Mouse (Mus musculus): Measurements from ENCODE around the gene Nelfb. TPM values are rescaled to one million over a fixed set of nuclear protein-coding genes. Genes with fewer than 3 reads are reported as not detected.

The Nelfb gene
- polyA plus RNA-seq (2014; fragmentation: Illumina TruSeq; extraction: RNeasy Lipid Tissue Mini Kit (QIAGEN cat#74804); ENCODE audit: low read depth, low replicate concordance) = 6.1 TPM

DNA sequence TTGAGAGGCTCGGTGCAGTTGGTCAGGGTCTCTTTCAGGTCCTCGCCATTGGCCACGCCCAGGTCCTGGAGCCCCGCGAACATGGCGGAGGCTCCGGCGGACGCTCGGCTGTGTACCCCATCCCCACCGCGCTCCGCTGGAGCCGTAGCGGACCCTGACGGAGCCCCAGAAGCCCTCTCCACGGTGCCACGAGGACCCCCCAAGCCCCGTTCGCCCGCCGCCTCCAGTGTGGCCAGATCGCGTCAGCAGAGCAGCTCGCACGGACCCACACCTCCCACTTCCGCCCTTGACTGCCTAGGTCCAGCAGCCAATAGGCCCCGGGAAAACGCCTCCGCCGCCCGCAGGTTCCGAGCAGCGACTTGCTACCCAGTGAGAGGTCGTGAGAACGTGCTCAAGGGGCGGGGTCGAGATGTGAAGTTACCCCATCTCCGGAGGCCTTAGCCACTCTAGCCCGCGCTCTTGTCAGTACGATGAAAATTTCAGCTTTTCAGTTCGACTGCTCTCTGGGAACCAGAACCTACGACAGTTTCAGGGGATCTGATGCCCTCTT lies at the start of gene Nelfb:
Gene Nelfb, minus strand, starts transcription at position 369 of the 550 bp plus-strand sequence.

GRCm38 (mm10) chr2:25255284-25255779 lies 44.0 kb upstream of the Nelfb start, which contains the start of gene Tmem203:
Gene Tmem203, plus strand, starts transcription at chr2:25255439.

GRCm38 (mm10) chr2:25246183-25247072 lies 35.1 kb upstream of the Nelfb start, which contains the start of gene AL732309.1:
Gene AL732309.1, minus strand, starts transcription at chr2:25246863.

DNA sequence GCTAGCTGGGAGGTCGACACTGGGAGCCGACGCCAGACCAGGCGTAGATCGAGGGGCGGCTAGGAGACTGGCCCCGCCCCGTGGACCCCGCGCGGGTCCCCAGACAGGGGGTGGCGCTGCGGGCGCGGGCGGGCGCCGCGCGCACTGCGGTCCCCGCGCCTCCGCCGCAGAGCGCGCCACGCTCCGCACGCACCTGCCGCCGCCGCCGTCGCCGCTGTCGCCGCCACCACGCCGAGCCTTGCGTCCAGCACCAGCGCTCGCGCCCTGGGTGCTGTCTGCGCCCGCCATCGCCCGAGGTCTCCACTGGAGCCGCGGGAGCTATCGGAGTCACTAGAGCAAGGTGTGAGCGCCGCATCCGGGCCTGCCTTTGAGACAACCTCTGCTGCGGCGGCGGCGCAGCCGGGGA lies 30.8 kb upstream of the Nelfb start, which contains the start of the genes Rnf208 and Cysrt1:
Gene Rnf208, plus strand, starts transcription at position 155 of the 406 bp plus-strand sequence.
Gene Cysrt1, minus strand, starts transcription at position 352 of the 406 bp plus-strand sequence.

DNA sequence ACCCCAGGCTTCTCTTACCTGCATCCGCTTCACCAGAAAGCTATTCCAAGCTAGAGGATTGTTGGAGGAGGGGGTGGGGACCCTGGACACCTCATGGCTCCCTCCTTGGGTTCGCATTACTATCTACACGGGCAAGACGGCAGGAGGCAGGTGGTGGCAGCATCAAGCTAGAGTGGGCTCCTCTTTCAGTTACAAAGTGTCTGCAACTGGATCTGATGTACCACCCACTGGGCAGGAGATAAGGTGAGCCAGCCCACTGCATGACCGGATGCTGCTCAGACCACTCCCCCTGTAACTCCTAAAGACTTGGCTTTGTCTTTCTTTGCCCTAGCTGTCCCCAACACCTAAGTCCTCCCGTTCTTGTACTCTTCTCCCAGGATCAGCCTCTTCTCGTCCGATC lies 25.3 kb upstream of the Nelfb start, which contains the start of gene Rnf224:
Gene Rnf224, minus strand, starts transcription at position 174 of the 400 bp plus-strand sequence.

GRCm38 (mm10) chr2:25234050-25234449 lies 22.8 kb upstream of the Nelfb start, which contains the start of gene Slc34a3:
Gene Slc34a3, minus strand, starts transcription at chr2:25234364.

DNA sequence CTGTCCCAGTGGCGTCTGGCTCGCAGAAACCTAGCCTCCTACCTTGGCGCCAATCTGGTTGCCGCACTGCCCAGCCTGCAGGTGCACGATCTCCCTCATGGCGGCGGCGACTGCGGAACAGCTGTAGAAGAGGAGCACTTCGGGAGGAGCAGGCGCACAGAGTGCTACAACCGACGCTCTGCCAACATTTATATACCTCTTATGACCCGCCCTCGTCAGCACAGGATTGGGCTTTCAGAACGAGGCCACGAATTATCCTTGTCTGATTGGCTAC lies 13.1 kb upstream of the Nelfb start, which contains the start of gene Tubb4b:
Gene Tubb4b, minus strand, starts transcription at position 211 of the 274 bp plus-strand sequence.

GRCm38 (mm10) chr2:25218445-25218844 lies 7.2 kb upstream of the Nelfb start, which contains the start of gene Fam166a:
Gene Fam166a, plus strand, starts transcription at chr2:25218745.

GRCm38 (mm10) chr2:25214444-25214843 lies 3.2 kb upstream of the Nelfb start, which contains the start of gene Stpg3:
Gene Stpg3, minus strand, starts transcription at chr2:25214637.

DNA sequence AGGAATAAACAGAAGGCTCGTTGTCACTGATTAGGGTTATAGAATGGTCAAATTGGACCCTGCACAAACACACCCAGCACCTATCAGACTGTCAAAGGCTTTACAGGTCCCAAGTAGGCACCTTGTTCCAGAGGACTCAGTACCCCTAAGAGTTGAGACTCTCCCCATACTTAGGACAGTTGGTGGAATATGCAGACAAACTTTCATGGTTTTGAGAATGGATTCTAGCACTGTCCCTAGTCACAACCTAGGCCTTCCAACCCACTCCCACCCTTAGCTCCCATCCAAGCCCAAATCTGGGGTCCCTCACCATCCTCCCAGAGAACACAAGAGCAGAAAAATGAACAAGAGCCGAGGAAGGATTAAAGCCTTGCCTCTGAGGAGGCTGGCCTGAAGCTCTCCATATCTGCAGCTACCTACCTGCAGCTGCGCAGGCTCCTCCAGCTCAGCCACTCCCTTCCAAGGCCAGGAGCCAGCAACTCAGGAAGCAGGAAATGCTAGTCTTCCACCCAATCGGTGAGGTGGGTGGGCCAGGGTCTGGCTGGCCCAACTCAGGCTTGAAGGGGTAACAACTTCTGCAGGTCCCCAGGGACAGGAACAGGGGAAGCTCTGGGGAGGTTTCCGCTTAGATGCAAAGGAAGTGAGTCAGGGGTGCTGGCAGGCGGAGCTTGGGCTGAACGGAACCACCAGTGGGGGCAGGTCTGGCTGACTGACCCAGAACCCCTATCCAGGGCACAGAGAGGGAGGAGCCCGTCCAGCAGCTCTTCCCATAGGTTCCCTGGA lies 14.9 kb downstream of the Nelfb start, which contains the start of gene Tor4a:
Gene Tor4a, minus strand, starts transcription at position 715 of the 783 bp plus-strand sequence.

DNA sequence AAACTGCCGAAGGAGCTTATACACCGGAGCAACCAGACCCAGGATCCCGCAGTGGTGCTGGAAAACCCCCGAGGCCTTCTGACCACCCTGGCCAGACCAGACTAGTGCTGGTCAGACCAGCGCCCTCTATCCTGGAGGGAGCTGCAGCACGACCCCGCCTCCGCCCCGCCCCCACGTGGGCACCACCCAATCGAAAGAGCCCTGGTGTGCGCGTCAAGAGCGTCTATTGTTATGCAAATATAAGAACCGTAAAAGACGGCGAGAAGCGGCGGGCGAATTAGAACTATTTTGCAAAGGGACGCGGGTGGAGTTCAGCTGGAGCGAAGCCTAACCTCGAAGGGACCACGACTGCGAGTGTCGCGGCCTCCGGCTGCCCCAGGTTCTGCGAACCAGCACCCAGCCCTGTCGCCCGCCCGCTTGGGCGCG lies 30.8 kb downstream of the Nelfb start, which contains the start of gene Nrarp:
Gene Nrarp, plus strand, starts transcription at position 281 of the 426 bp plus-strand sequence.

Other genes starting within 250 kb of the Nelfb start
- 2.6 TPM for gene Dph7, start 249.1 kb downstream of the Nelfb start, polyA plus RNA-seq (2014; fragmentation: Illumina TruSeq; extraction: RNeasy Lipid Tissue Mini Kit (QIAGEN cat#74804); ENCODE audit: low read depth, low replicate concordance)
- gene Mrpl41, start 236.4 kb downstream of the Nelfb start, polyA plus RNA-seq (2014; fragmentation: Illumina TruSeq; extraction: RNeasy Lipid Tissue Mini Kit (QIAGEN cat#74804); ENCODE audit: low read depth, low replicate concordance) = 27.3 TPM
- gene Pnpla7, start 235.5 kb downstream of the Nelfb start, polyA plus RNA-seq (2014; fragmentation: Illumina TruSeq; extraction: RNeasy Lipid Tissue Mini Kit (QIAGEN cat#74804); ENCODE audit: low read depth, low replicate concordance) = 4.5 TPM
- 6.8 TPM for gene Nsmf, start 157.1 kb downstream of the Nelfb start, polyA plus RNA-seq (2014; fragmentation: Illumina TruSeq; extraction: RNeasy Lipid Tissue Mini Kit (QIAGEN cat#74804); ENCODE audit: low read depth, low replicate concordance)
- gene Entpd8, start 131.2 kb downstream of the Nelfb start, polyA plus RNA-seq (2014; fragmentation: Illumina TruSeq; extraction: RNeasy Lipid Tissue Mini Kit (QIAGEN cat#74804); ENCODE audit: low read depth, low replicate concordance) = 39.5 TPM
- 1.2 TPM for gene Noxa1, start 116.3 kb downstream of the Nelfb start, polyA plus RNA-seq (2014; fragmentation: Illumina TruSeq; extraction: RNeasy Lipid Tissue Mini Kit (QIAGEN cat#74804); ENCODE audit: low read depth, low replicate concordance)
- 14.4 TPM for gene Nrarp, start 30.7 kb downstream of the Nelfb start, polyA plus RNA-seq (2014; fragmentation: Illumina TruSeq; extraction: RNeasy Lipid Tissue Mini Kit (QIAGEN cat#74804); ENCODE audit: low read depth, low replicate concordance)
- gene Tor4a, start 14.6 kb downstream of the Nelfb start, polyA plus RNA-seq (2014; fragmentation: Illumina TruSeq; extraction: RNeasy Lipid Tissue Mini Kit (QIAGEN cat#74804); ENCODE audit: low read depth, low replicate concordance) = 3.9 TPM
- not detected for gene Stpg3, start 3.1 kb upstream of the Nelfb start, polyA plus RNA-seq (2014; fragmentation: Illumina TruSeq; extraction: RNeasy Lipid Tissue Mini Kit (QIAGEN cat#74804); ENCODE audit: low read depth, low replicate concordance)
- gene Fam166a, start 7.3 kb upstream of the Nelfb start, polyA plus RNA-seq (2014; fragmentation: Illumina TruSeq; extraction: RNeasy Lipid Tissue Mini Kit (QIAGEN cat#74804); ENCODE audit: low read depth, low replicate concordance) = not detected
- gene Tubb4b, start 13.2 kb upstream of the Nelfb start, polyA plus RNA-seq (2014; fragmentation: Illumina TruSeq; extraction: RNeasy Lipid Tissue Mini Kit (QIAGEN cat#74804); ENCODE audit: low read depth, low replicate concordance) = 58.7 TPM
- gene Slc34a3, start 22.9 kb upstream of the Nelfb start, polyA plus RNA-seq (2014; fragmentation: Illumina TruSeq; extraction: RNeasy Lipid Tissue Mini Kit (QIAGEN cat#74804); ENCODE audit: low read depth, low replicate concordance) = not detected
- gene Rnf224, start 25.3 kb upstream of the Nelfb start, polyA plus RNA-seq (2014; fragmentation: Illumina TruSeq; extraction: RNeasy Lipid Tissue Mini Kit (QIAGEN cat#74804); ENCODE audit: low read depth, low replicate concordance) = not detected
- gene Rnf208, start 30.8 kb upstream of the Nelfb start, polyA plus RNA-seq (2014; fragmentation: Illumina TruSeq; extraction: RNeasy Lipid Tissue Mini Kit (QIAGEN cat#74804); ENCODE audit: low read depth, low replicate concordance) = not detected
- not detected for gene Cysrt1, start 31.0 kb upstream of the Nelfb start, polyA plus RNA-seq (2014; fragmentation: Illumina TruSeq; extraction: RNeasy Lipid Tissue Mini Kit (QIAGEN cat#74804); ENCODE audit: low read depth, low replicate concordance)
- gene AL732309.1, start 35.4 kb upstream of the Nelfb start, polyA plus RNA-seq (2014; fragmentation: Illumina TruSeq; extraction: RNeasy Lipid Tissue Mini Kit (QIAGEN cat#74804); ENCODE audit: low read depth, low replicate concordance) = 0.85 TPM
- gene Tmem203, start 44.0 kb upstream of the Nelfb start, polyA plus RNA-seq (2014; fragmentation: Illumina TruSeq; extraction: RNeasy Lipid Tissue Mini Kit (QIAGEN cat#74804); ENCODE audit: low read depth, low replicate concordance) = 0.76 TPM
- 7.7 TPM for gene Tprn, start 51.1 kb upstream of the Nelfb start, polyA plus RNA-seq (2014; fragmentation: Illumina TruSeq; extraction: RNeasy Lipid Tissue Mini Kit (QIAGEN cat#74804); ENCODE audit: low read depth, low replicate concordance)
- gene Ssna1, start 60.9 kb upstream of the Nelfb start, polyA plus RNA-seq (2014; fragmentation: Illumina TruSeq; extraction: RNeasy Lipid Tissue Mini Kit (QIAGEN cat#74804); ENCODE audit: low read depth, low replicate concordance) = 2.0 TPM
- 9.7 TPM for gene Anapc2, start 61.0 kb upstream of the Nelfb start, polyA plus RNA-seq (2014; fragmentation: Illumina TruSeq; extraction: RNeasy Lipid Tissue Mini Kit (QIAGEN cat#74804); ENCODE audit: low read depth, low replicate concordance)
- gene Tmem210, start 76.7 kb upstream of the Nelfb start, polyA plus RNA-seq (2014; fragmentation: Illumina TruSeq; extraction: RNeasy Lipid Tissue Mini Kit (QIAGEN cat#74804); ENCODE audit: low read depth, low replicate concordance) = not detected
- gene Lrrc26, start 78.4 kb upstream of the Nelfb start, polyA plus RNA-seq (2014; fragmentation: Illumina TruSeq; extraction: RNeasy Lipid Tissue Mini Kit (QIAGEN cat#74804); ENCODE audit: low read depth, low replicate concordance) = 1.0 TPM
- gene Grin1, start 107.7 kb upstream of the Nelfb start, polyA plus RNA-seq (2014; fragmentation: Illumina TruSeq; extraction: RNeasy Lipid Tissue Mini Kit (QIAGEN cat#74804); ENCODE audit: low read depth, low replicate concordance) = 0.13 TPM
- 21.3 TPM for gene Man1b1, start 120.8 kb upstream of the Nelfb start, polyA plus RNA-seq (2014; fragmentation: Illumina TruSeq; extraction: RNeasy Lipid Tissue Mini Kit (QIAGEN cat#74804); ENCODE audit: low read depth, low replicate concordance)
- 7.7 TPM for gene Dpp7, start 144.9 kb upstream of the Nelfb start, polyA plus RNA-seq (2014; fragmentation: Illumina TruSeq; extraction: RNeasy Lipid Tissue Mini Kit (QIAGEN cat#74804); ENCODE audit: low read depth, low replicate concordance)
- gene Uap1l1, start 154.2 kb upstream of the Nelfb start, polyA plus RNA-seq (2014; fragmentation: Illumina TruSeq; extraction: RNeasy Lipid Tissue Mini Kit (QIAGEN cat#74804); ENCODE audit: low read depth, low replicate concordance) = 3.2 TPM
- gene Sapcd2, start 160.8 kb upstream of the Nelfb start, polyA plus RNA-seq (2014; fragmentation: Illumina TruSeq; extraction: RNeasy Lipid Tissue Mini Kit (QIAGEN cat#74804); ENCODE audit: low read depth, low replicate concordance) = 0.13 TPM
- 0.28 TPM for gene Entpd2, start 184.4 kb upstream of the Nelfb start, polyA plus RNA-seq (2014; fragmentation: Illumina TruSeq; extraction: RNeasy Lipid Tissue Mini Kit (QIAGEN cat#74804); ENCODE audit: low read depth, low replicate concordance)
- gene Npdc1, start 187.9 kb upstream of the Nelfb start, polyA plus RNA-seq (2014; fragmentation: Illumina TruSeq; extraction: RNeasy Lipid Tissue Mini Kit (QIAGEN cat#74804); ENCODE audit: low read depth, low replicate concordance) = 9.3 TPM
- gene Fut7, start 211.8 kb upstream of the Nelfb start, polyA plus RNA-seq (2014; fragmentation: Illumina TruSeq; extraction: RNeasy Lipid Tissue Mini Kit (QIAGEN cat#74804); ENCODE audit: low read depth, low replicate concordance) = not detected
- 0.09 TPM for gene Abca2, start 217.2 kb upstream of the Nelfb start, polyA plus RNA-seq (2014; fragmentation: Illumina TruSeq; extraction: RNeasy Lipid Tissue Mini Kit (QIAGEN cat#74804); ENCODE audit: low read depth, low replicate concordance)
- not detected for gene Clic3, start 245.3 kb upstream of the Nelfb start, polyA plus RNA-seq (2014; fragmentation: Illumina TruSeq; extraction: RNeasy Lipid Tissue Mini Kit (QIAGEN cat#74804); ENCODE audit: low read depth, low replicate concordance)
- 2.6 TPM for gene Paxx, start 249.6 kb upstream of the Nelfb start, polyA plus RNA-seq (2014; fragmentation: Illumina TruSeq; extraction: RNeasy Lipid Tissue Mini Kit (QIAGEN cat#74804); ENCODE audit: low read depth, low replicate concordance)

Data from sigmoid colon, adult 10 weeks (tissue).